Mouse (Mus musculus): ENCODE results near the gene Mettl1. TPM values are rescaled to one million over a fixed set of nuclear protein-coding genes. Genes with fewer than 3 reads are reported as not detected.

Mettl1 gene
- total and polyA plus RNA-seq, 3 experiments = 11.3 to 36.0 (median 33.4) TPM

- peaks cover 18% of the 10 kb centered on the region for H3K4me1 ChIP-seq (ENCODE audit: insufficient read depth, low read depth, low read length)
- H3K9me3 ChIP-seq (replicated peaks) = peaks cover 5% of the 10 kb centered on the region
- H3K36me3 ChIP-seq (replicated peaks) = peaks cover 3% of the 10 kb centered on the region
- TF ChIP-seq GATA1 (IDR thresholded peaks at IDR 0.05; ENCODE audit: borderline replicate concordance, low read length) (no peak), CTCF (IDR thresholded peaks at IDR 0.05; ENCODE audit: low read depth, low read length) (no peak), GATA2 (IDR thresholded peaks at IDR 0.05; ENCODE audit: borderline replicate concordance, low read depth, low read length) (no peak)
- ATAC-seq (ENCODE audit: extremely low read depth, insufficient number of reproducible peaks, low FRiP score, poor library complexity, severe bottlenecking) (no peak), DNase-seq (ENCODE audit: low spot score) (no peak)
- peaks cover 48% of the 10 kb centered on the region for H3K27me3 ChIP-seq (ENCODE audit: insufficient read depth, low read length)
- no peak within 1 kb of the TSS for H3K4me3 ChIP-seq (ENCODE audit: low read depth, low read length)
These were observed 33.9 kb downstream of the Mettl1 start, which contains the start of gene Agap2 for GRCm38 (mm10) chr10:127075080-127075479. TSS of gene Agap2 (plus strand) at chr10:127075284.

GRCm38 (mm10) chr10:127075651-127076050 is 34.4 kb downstream of the Mettl1 start:
- Histone ChIP-seq H3K4me3 (ENCODE audit: low read depth, low read length) (no peak overlapping the region), H3K27me3 (ENCODE audit: insufficient read depth, low read length) (peaks cover 54% of the 10 kb centered on the region), H3K36me3 (replicated peaks) (peaks cover 3% of the 10 kb centered on the region), H3K9me3 (replicated peaks) (peaks cover 7% of the 10 kb centered on the region), H3K4me1 (ENCODE audit: insufficient read depth, low read depth, low read length) (peaks cover 16% of the 10 kb centered on the region)
- ATAC-seq (ENCODE audit: extremely low read depth, insufficient number of reproducible peaks, low FRiP score, poor library complexity, severe bottlenecking) (no peak), DNase-seq (ENCODE audit: low spot score) (no peak)
- no peak for TF ChIP-seq GATA1 (IDR thresholded peaks at IDR 0.05; ENCODE audit: borderline replicate concordance, low read length)
- TF ChIP-seq TAL1 (conservative IDR thresholded peaks at IDR 0.05; ENCODE audit: low read depth, low read length) = no peak
- TF ChIP-seq GATA2 (IDR thresholded peaks at IDR 0.05; ENCODE audit: borderline replicate concordance, low read depth, low read length) = no peak
- TF ChIP-seq CTCF (IDR thresholded peaks at IDR 0.05; ENCODE audit: low read depth, low read length) = no peak
- TF ChIP-seq POLR2AphosphoS5 (IDR thresholded peaks at IDR 0.05; ENCODE audit: insufficient replicate concordance, low read depth, low read length) = no peak

- Histone ChIP-seq H3K4me3 (ENCODE audit: low read depth, low read length) (no peak overlapping the region), H3K27me3 (ENCODE audit: insufficient read depth, low read length) (peaks cover 58% of the 10 kb centered on the region), H3K9me3 (replicated peaks) (peaks cover 7% of the 10 kb centered on the region), H3K4me1 (ENCODE audit: insufficient read depth, low read depth, low read length) (peaks cover 12% of the 10 kb centered on the region), H3K36me3 (replicated peaks) (peaks cover 3% of the 10 kb centered on the region)
- TF ChIP-seq TAL1 (conservative IDR thresholded peaks at IDR 0.05; ENCODE audit: low read depth, low read length) (no peak), CTCF (IDR thresholded peaks at IDR 0.05; ENCODE audit: low read depth, low read length) (no peak)
- no peak for ATAC-seq (ENCODE audit: extremely low read depth, insufficient number of reproducible peaks, low FRiP score, poor library complexity, severe bottlenecking)
- DNase-seq (ENCODE audit: low spot score) = no peak
These were observed 34.9 kb downstream of the Mettl1 start for GRCm38 (mm10) chr10:127076082-127076481.

- ATAC-seq (ENCODE audit: extremely low read depth, insufficient number of reproducible peaks, low FRiP score, poor library complexity, severe bottlenecking) (no peak), DNase-seq (ENCODE audit: low spot score) (no peak)
- Histone ChIP-seq H3K27me3 (ENCODE audit: insufficient read depth, low read length) (peaks cover 72% of the 10 kb centered on the region), H3K9me3 (replicated peaks) (peaks cover 7% of the 10 kb centered on the region), H3K4me3 (ENCODE audit: low read depth, low read length) (no peak overlapping the region), H3K36me3 (replicated peaks) (no peaks in the 10 kb centered on the region), H3K4me1 (ENCODE audit: insufficient read depth, low read depth, low read length) (peaks cover 7% of the 10 kb centered on the region; the same call in 1 of the 2 replicates)
- no peak for TF ChIP-seq TAL1 (conservative IDR thresholded peaks at IDR 0.05; ENCODE audit: low read depth, low read length)
- no peak for TF ChIP-seq CTCF (IDR thresholded peaks at IDR 0.05; ENCODE audit: low read depth, low read length)
- TF ChIP-seq POLR2AphosphoS5 (IDR thresholded peaks at IDR 0.05; ENCODE audit: insufficient replicate concordance, low read depth, low read length) = no peak
- TF ChIP-seq GATA2 (IDR thresholded peaks at IDR 0.05; ENCODE audit: borderline replicate concordance, low read depth, low read length) = no peak
- no peak for TF ChIP-seq GATA1 (IDR thresholded peaks at IDR 0.05; ENCODE audit: borderline replicate concordance, low read length)
These were observed 36.3 kb downstream of the Mettl1 start for GRCm38 (mm10) chr10:127077515-127077914.

- no peak for DNase-seq (ENCODE audit: low spot score)
- Histone ChIP-seq H3K9me3 (replicated peaks) (peaks cover 7% of the 10 kb centered on the region), H3K4me1 (ENCODE audit: insufficient read depth, low read depth, low read length) (peaks cover 7% of the 10 kb centered on the region; the same call in 1 of the 2 replicates), H3K4me3 (ENCODE audit: low read depth, low read length) (no peak overlapping the region), H3K27me3 (ENCODE audit: insufficient read depth, low read length) (peaks cover 79% of the 10 kb centered on the region), H3K36me3 (replicated peaks) (no peaks in the 10 kb centered on the region)
- TF ChIP-seq TAL1 (conservative IDR thresholded peaks at IDR 0.05; ENCODE audit: low read depth, low read length) (no peak), POLR2AphosphoS5 (IDR thresholded peaks at IDR 0.05; ENCODE audit: insufficient replicate concordance, low read depth, low read length) (no peak), GATA2 (IDR thresholded peaks at IDR 0.05; ENCODE audit: borderline replicate concordance, low read depth, low read length) (no peak), GATA1 (IDR thresholded peaks at IDR 0.05; ENCODE audit: borderline replicate concordance, low read length) (no peak), CTCF (IDR thresholded peaks at IDR 0.05; ENCODE audit: low read depth, low read length) (no peak)
- no peak for ATAC-seq (ENCODE audit: extremely low read depth, insufficient number of reproducible peaks, low FRiP score, poor library complexity, severe bottlenecking)
These were observed 36.9 kb downstream of the Mettl1 start for GRCm38 (mm10) chr10:127078001-127078676.

GRCm38 (mm10) chr10:127078677-127079575 is 37.7 kb downstream of the Mettl1 start:
- DNase-seq (ENCODE audit: low spot score) (no peak), ATAC-seq (ENCODE audit: extremely low read depth, insufficient number of reproducible peaks, low FRiP score, poor library complexity, severe bottlenecking) (no peak)
- no peaks in the 10 kb centered on the region for H3K36me3 ChIP-seq (replicated peaks)
- peaks cover 7% of the 10 kb centered on the region; the same call in 1 of the 2 replicates for H3K4me1 ChIP-seq (ENCODE audit: insufficient read depth, low read depth, low read length)
- peaks cover 87% of the 10 kb centered on the region for H3K27me3 ChIP-seq (ENCODE audit: insufficient read depth, low read length)
- H3K4me3 ChIP-seq (ENCODE audit: low read depth, low read length) = no peak overlapping the region
- no peak for TF ChIP-seq TAL1 (conservative IDR thresholded peaks at IDR 0.05; ENCODE audit: low read depth, low read length)
- TF ChIP-seq GATA1 (IDR thresholded peaks at IDR 0.05; ENCODE audit: borderline replicate concordance, low read length) = no peak
- peaks cover 7% of the 10 kb centered on the region for H3K9me3 ChIP-seq (replicated peaks)

Measured in G1E (cell line).